Mouse (Mus musculus) embryonic facial prominence, embryonic 10.5 days (tissue): ENCODE measurements around the gene Tmem184b. TPM values are rescaled to one million over a fixed set of nuclear protein-coding genes. Genes with fewer than 3 reads are reported as not detected.

ENCODE experiments used
- DNase-seq: peaks from one replicate; pipeline ENCODE4 v3.0.0-alpha.2; 2017; ENCODE audit warnings: low spot score
- H3K27ac ChIP-seq: fragments of 300-500 bp; sonication (generic); replicated peaks from 2 replicates; pipeline ENCODE4 v1.5.1; 2016; ENCODE audit warnings: mild to moderate bottlenecking
- H3K27me3 ChIP-seq: fragments of 300-500 bp; sonication (generic); replicated peaks from 2 replicates; pipeline ENCODE4 v1.6.1; 2016; ENCODE audit warnings: low read depth, mild to moderate bottlenecking; ENCODE audit not compliant: poor library complexity, severe bottlenecking
- H3K36me3 ChIP-seq: fragments of 300-500 bp; sonication (generic); replicated peaks from 2 replicates; pipeline ENCODE4 v1.6.1; 2016; ENCODE audit warnings: mild to moderate bottlenecking, moderate library complexity
- H3K4me1 ChIP-seq: fragments of 300-500 bp; sonication (generic); 2 replicates; pipeline ENCODE4 v1.6.1; 2016
- H3K4me3 ChIP-seq: fragments of 300-500 bp; sonication (generic); 2 replicates; pipeline ENCODE4 v1.5.1; 2016; ENCODE audit warnings: mild to moderate bottlenecking, moderate library complexity
- H3K9me3 ChIP-seq: fragments of 300-500 bp; sonication (generic); 2 replicates; pipeline ENCODE4 v1.6.1; 2016; ENCODE audit warnings: mild to moderate bottlenecking
- WGBS: fragments of 180-500 bp; shearing (Covaris S2); methylation state at CpG from one replicate; pipeline ENCODE4 v1.1.7; 2016; 5-methylcytosine and 5-hydroxymethylcytosine counted together
- polyA plus RNA-seq: library from polyadenylated mRNA; unstranded; fragments of >200 nt; fragmentation: Nextera tagmentation; extraction: Ambion mirVana; gene quantifications from 2 replicates; pipeline ENCODE4 v1.2.1, GENCODE M21; 2016

Tmem184b gene
- polyA plus RNA-seq, 1 experiment from 2014 or later: 58.9 TPM

GRCm38 (mm10) chr15:79357036-79357911, 46.1 kb downstream of the Tmem184b start:
- Histone ChIP-seq H3K4me1 (peaks cover 50% of the 10 kb centered on the region), H3K36me3 (peaks cover 19% of the 10 kb centered on the region), H3K27ac (peak overlapping the region; percentile 81), H3K9me3 (no peaks in the 10 kb centered on the region), H3K27me3 (peaks cover 37% of the 10 kb centered on the region), H3K4me3 (peak overlapping the region; percentile 67)
- WGBS: under 1% methylated on average over 77 of the region's 77 CpGs
- DNase-seq: peak; percentile 92

DNA sequence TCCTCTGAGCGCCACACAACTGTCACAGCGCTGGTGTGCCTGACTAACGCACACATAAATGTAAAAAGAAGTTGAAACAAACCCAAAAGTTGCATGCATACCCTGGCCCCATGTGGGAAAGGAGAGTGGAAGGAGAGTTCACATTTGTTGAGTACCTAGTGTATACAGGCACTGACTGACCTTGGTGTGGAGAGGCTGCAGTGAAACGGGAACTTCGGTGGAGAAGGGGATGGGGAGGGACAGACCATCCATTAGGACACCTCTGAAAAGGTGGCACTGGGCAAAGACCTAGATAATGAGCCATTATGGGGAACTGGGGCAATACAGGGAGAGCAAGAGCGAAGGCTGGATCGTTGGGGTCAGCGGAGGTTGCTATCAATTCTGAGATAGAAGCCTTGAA, 46.9 kb downstream of the Tmem184b start:
- 84% methylated on average over 8 of the region's 8 CpGs for WGBS
- no peak for DNase-seq
- Histone ChIP-seq H3K4me1 (peaks cover 53% of the 10 kb centered on the region), H3K9me3 (no peaks in the 10 kb centered on the region), H3K4me3 (peak overlapping the region; percentile 67; the same call in 1 of the 2 replicates), H3K36me3 (peaks cover 11% of the 10 kb centered on the region), H3K27ac (no peak overlapping the region), H3K27me3 (peaks cover 38% of the 10 kb centered on the region)

DNA sequence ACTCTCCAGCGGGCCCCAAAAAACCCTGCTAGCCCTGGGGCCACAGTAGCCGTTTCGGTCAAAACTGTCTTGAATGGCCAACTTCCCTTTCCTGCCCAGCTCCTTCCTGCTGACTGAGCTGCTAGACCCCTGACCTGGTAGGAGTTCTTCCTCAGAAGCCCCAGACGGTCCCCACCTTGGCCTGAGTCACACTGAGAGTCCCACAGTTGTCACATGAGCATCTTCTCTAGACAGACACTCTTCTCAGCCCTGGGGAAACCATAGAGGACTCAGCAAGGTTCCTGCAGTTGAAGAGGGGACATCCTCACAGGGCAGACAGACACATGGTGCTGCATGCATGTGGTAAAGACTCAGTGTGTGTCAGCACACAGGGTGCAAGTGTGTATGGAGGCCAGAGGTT, 48.8 kb downstream of the Tmem184b start:
- 80% methylated on average over 4 of the region's 4 CpGs for WGBS
- Histone ChIP-seq H3K36me3 (no peaks in the 10 kb centered on the region), H3K9me3 (no peaks in the 10 kb centered on the region), H3K4me3 (no peak overlapping the region), H3K27ac (no peak overlapping the region), H3K4me1 (peaks cover 45% of the 10 kb centered on the region), H3K27me3 (peaks cover 54% of the 10 kb centered on the region)
- no peak for DNase-seq

DNA sequence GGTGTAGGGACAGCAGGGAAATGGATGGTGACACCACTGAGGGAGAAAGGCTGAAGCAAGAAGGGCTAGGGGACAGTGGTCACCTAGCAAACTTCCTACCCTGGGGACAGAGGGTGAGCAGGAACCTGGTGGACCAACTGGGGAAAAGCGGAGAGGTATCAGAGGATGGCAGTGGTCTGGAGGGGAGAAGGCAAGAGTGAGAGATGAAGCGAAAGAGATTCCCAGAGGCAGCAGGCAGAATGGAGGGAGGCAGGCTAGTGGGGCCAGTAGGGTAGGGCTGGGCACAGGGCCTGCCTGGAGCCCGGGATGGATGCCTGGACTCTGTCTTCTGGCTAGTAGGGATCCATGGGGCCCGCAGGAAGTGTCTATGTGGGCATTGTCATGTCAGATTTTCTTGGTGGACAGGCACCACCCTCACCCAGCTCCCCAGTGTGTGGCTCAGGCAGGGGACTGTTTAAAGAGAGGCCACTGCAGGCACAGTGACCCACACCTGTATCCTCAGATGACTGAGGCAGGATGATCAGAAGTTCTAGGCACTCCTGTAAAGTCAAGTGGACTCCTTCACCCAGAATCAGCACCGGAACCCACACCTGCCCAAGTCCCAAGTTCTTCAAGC, 49.6 kb downstream of the Tmem184b start:
- no peaks in the 10 kb centered on the region for H3K9me3 ChIP-seq
- H3K4me1 ChIP-seq: peaks cover 48% of the 10 kb centered on the region
- H3K27me3 ChIP-seq: peaks cover 63% of the 10 kb centered on the region
- H3K27ac ChIP-seq: no peak overlapping the region
- H3K4me3 ChIP-seq: no peak overlapping the region
- DNase-seq: no peak
- no peaks in the 10 kb centered on the region for H3K36me3 ChIP-seq
- 89% methylated on average over 5 of the region's 5 CpGs for WGBS

DNA sequence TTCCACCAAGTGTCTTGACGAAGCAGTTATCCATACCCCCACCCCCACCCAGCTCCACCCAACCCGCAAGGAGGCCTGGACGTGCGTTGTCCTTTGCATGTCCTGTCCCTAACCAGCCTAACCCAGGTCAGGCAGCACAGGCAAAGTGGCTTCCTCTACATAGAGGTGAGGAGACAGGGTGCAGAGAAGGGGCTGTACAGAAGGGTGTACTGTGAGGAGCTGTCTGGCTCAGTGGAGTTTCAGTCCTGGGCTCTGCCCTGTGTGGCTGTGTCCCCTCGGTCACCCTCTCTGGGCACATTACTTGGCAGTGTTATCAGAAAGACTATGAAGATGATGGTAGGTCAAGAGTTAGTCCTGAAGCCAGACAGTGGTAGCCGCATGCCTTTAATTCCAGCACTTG, 50.9 kb downstream of the Tmem184b start:
- no peaks in the 10 kb centered on the region for H3K9me3 ChIP-seq
- no peak for DNase-seq
- 81% methylated on average over 6 of the region's 6 CpGs for WGBS
- H3K4me1 ChIP-seq: peaks cover 50% of the 10 kb centered on the region
- H3K27ac ChIP-seq: no peak overlapping the region
- no peak overlapping the region for H3K4me3 ChIP-seq
- H3K27me3 ChIP-seq: peaks cover 69% of the 10 kb centered on the region
- H3K36me3 ChIP-seq: no peaks in the 10 kb centered on the region

DNA sequence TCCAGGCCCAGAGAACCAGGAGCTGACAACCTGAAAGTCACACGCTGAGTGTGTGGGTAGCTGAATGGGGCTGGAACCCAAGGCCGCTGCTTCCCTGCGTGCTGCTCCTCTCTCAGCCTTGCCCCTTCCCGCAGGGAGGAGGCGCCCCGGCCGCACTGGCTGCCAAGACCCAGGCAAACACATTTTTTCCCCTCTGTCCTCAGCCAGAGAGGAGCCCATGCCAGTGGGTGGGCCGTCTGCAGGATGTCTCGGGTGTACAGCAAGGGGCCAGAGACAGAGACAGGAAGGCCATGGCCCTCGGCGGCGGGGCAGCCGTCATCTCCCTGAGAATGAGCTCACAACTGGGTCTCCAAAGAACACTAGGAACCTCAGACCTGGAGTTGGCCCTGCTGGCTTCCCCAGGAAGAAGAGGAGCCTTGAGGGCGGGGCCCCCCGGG, 52.0 kb downstream of the Tmem184b start:
- peaks cover 63% of the 10 kb centered on the region for H3K27me3 ChIP-seq
- peak overlapping the region; percentile 3; the same call in 1 of the 2 replicates for H3K27ac ChIP-seq
- WGBS: 27% methylated on average over 15 of the region's 15 CpGs
- H3K9me3 ChIP-seq: no peaks in the 10 kb centered on the region
- DNase-seq: peak; percentile 16
- H3K4me1 ChIP-seq: peaks cover 49% of the 10 kb centered on the region
- peak overlapping the region; percentile 29 for H3K4me3 ChIP-seq
- no peaks in the 10 kb centered on the region for H3K36me3 ChIP-seq

DNA sequence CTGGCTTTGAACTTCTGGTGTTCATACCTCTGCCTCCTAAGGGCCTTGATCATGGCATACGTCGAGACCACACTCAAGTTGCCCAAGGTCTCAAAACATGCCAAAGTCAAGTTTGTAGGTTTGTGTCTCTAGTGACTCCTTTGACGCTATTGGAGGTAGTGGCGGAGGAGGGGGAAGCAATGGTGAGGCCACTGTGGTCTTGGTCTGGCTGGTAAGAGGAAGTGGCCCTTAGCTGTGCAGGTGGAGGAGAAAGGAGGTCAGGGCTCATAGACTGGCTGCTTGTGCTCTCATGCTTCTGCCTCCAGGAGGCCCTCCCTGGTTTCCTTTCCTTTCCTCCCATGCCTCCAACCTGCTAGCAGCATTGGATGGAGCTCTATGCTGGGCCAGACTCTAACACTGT, 52.5 kb downstream of the Tmem184b start:
- no peak for DNase-seq
- Histone ChIP-seq H3K9me3 (no peaks in the 10 kb centered on the region), H3K27ac (0 out of 2 replicates have a peak overlapping the region, but pooled peaks have one; percentile 3), H3K27me3 (peaks cover 63% of the 10 kb centered on the region), H3K4me1 (peaks cover 53% of the 10 kb centered on the region), H3K36me3 (no peaks in the 10 kb centered on the region), H3K4me3 (peak overlapping the region; percentile 29; the same call in 1 of the 2 replicates)
- 92% methylated on average over 4 of the region's 4 CpGs for WGBS

- Histone ChIP-seq H3K9me3 (no peaks in the 10 kb centered on the region), H3K27me3 (peaks cover 52% of the 10 kb centered on the region), H3K36me3 (no peaks in the 10 kb centered on the region), H3K4me1 (peaks cover 54% of the 10 kb centered on the region), H3K4me3 (peak overlapping the region; percentile 86), H3K27ac (no peak overlapping the region)
- 70% methylated on average over 8 of the region's 8 CpGs for WGBS
- DNase-seq: no peak
Measured at GRCm38 (mm10) chr15:79348651-79349050, 54.7 kb downstream of the Tmem184b start.

DNA sequence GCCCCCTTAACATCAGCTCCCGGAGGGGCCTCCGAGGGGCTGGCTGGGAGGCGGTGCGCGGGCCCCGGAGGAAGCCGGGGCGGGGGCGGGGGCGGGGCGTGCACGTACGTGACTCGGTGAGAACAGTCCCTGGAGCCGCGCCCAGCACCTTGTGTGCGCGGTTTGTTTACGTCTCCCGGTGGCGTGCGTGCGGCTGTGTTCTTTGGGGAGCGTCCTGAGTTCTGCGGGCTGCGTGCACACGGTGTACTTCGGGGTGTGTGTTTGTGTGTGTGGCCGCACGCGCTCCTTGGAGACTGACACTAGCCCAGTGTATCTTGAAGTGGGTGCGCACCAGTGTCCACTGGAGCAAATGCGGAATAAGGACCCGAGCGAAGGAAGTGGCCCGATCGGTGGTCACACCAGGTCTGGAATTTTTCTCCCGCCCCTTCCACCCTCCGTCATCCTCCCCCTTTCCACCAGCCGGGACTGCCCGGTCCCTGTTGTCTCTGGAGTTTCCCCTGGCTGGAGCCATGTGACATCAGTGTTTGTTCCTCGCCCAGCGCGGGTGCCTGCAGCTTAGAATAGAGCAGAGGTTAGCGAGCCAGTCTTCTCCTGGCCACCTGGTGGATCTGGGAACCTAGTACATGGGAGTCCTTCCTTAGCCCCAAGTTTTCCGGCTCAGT, 55.4 kb downstream of the Tmem184b start:
- DNase-seq: peak; percentile 82
- H3K36me3 ChIP-seq: no peaks in the 10 kb centered on the region
- H3K4me3 ChIP-seq: peak overlapping the region; percentile 86
- peaks cover 54% of the 10 kb centered on the region for H3K4me1 ChIP-seq
- H3K27me3 ChIP-seq: peaks cover 52% of the 10 kb centered on the region
- peak overlapping the region; percentile 92 for H3K27ac ChIP-seq
- 1% methylated on average over 46 of the region's 46 CpGs for WGBS
- H3K9me3 ChIP-seq: no peaks in the 10 kb centered on the region

GRCm38 (mm10) chr15:79347165-79347844, 56.1 kb downstream of the Tmem184b start:
- Histone ChIP-seq H3K36me3 (no peaks in the 10 kb centered on the region), H3K27ac (peak overlapping the region; percentile 92), H3K27me3 (peaks cover 45% of the 10 kb centered on the region), H3K9me3 (no peaks in the 10 kb centered on the region), H3K4me1 (peaks cover 51% of the 10 kb centered on the region), H3K4me3 (peak overlapping the region; percentile 86)
- under 1% methylated on average over 61 of the region's 61 CpGs for WGBS
- DNase-seq: peak; percentile 97

- Histone ChIP-seq H3K4me1 (peaks cover 40% of the 10 kb centered on the region), H3K36me3 (no peaks in the 10 kb centered on the region), H3K27ac (peak within 1 kb of the TSS; percentile 92), H3K4me3 (peak within 1 kb of the TSS; percentile 86), H3K27me3 (peaks cover 43% of the 10 kb centered on the region), H3K9me3 (no peaks in the 10 kb centered on the region)
- no peak for DNase-seq
- WGBS: 49% methylated on average over 8 of the region's 8 CpGs
Measured at GRCm38 (mm10) chr15:79346051-79346793, 57.1 kb downstream of the Tmem184b start, which contains the start of gene Maff. TSS of gene Maff (plus strand) at chr15:79346621.
